Mouse (Mus musculus) spleen, adult 2 months (tissue): ENCODE measurements around the gene Hoga1.

ENCODE experiments used
- CTCF ChIP-seq: fragments of 200-500 bp; IDR thresholded peaks from 2 replicates; pipeline ENCODE4 v1.5.1; 2011; ENCODE audit warnings: mild to moderate bottlenecking, inconsistent platforms; ENCODE audit not compliant: insufficient read depth, insufficient read length, insufficient replicate concordance; ENCODE audit errors: extremely low read depth
- POLR2A ChIP-seq: fragments of 200-500 bp; IDR thresholded peaks from 2 replicates; pipeline ENCODE4 v1.6.1; 2011; ENCODE audit warnings: low read depth, low read length, inconsistent platforms

DNA sequence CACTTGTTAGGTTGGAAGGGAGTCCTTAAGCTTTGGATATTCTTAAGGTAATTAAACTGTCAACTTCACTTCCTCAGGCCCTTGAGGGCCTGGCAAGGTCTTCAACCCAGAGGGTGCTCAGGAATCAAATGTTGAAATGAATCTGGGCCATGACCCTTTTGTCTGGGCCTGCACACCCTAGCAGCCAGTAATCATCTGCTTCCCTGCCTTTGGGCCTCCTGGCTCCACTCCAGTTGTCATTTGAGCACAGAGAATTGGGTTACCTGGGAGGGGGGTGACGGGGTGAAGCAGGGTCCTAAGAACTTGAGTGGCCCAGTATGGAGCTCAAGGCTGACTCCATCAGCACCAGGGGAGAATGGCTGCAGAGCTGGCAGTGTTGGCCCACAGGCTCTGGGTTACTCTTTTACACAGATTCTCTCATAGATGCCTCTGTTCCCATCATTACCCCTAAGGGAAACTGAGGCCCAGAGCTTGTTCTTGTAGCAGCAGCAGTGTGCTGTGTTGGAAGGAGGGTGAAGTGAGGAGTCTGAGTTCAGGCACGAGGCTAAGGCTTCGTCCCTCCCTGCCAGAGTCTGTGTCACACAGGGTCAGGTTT is 31.1 kb upstream of the Hoga1 start:
- TF ChIP-seq CTCF (no peak), POLR2A (no peak)
